Mouse (Mus musculus) small intestine, adult 2 months (tissue): Measurements from ENCODE around the gene R3hdml.

Experiments
- CTCF ChIP-seq: fragments of 200-500 bp; IDR thresholded peaks from 2 replicates; pipeline ENCODE4 v1.5.1; 2012; ENCODE audit warnings: low read depth, mild to moderate bottlenecking, control low read depth, inconsistent platforms, low read length, moderate library complexity, mixed read lengths; ENCODE audit not compliant: insufficient replicate concordance, insufficient read length; ENCODE audit errors: extremely low read depth
- POLR2A ChIP-seq: fragments of 200-500 bp; IDR thresholded peaks from 2 replicates; pipeline ENCODE4 v1.6.1; 2012; ENCODE audit warnings: low read depth, mild to moderate bottlenecking, control low read depth, inconsistent platforms, low read length, moderate library complexity

DNA sequence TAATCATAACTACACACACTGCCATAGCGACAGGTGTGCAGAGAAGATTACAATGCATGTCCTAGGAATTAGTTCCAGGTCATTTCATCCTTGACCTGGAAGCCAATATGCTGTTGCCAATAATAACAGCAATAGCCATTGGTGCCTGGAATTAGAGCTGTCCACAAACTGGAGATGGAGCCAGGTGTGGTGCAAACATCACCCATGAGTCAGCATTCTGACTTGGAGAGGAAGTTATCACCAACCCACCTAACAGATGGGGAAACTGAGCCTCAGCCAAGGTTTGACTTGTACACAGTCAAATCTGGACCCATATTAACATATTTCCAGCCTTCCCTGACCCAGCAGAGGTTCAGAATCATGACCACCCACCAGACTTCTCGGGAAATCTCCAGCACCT is 46.3 kb downstream of the R3hdml start:
- no peak for TF ChIP-seq POLR2A
- TF ChIP-seq CTCF: no peak; the same call in 1 of the 2 replicates
